Mouse (Mus musculus) duodenum, adult 2 months (tissue): Measurements from ENCODE around the gene Rab7b. TPM values are rescaled to one million over a fixed set of nuclear protein-coding genes. Genes with fewer than 3 reads are reported as not detected.

Source experiments
- polyA plus RNA-seq: library from polyadenylated mRNA; depleted of rRNA; stranded (reverse); fragments of >200 nt; gene quantifications from 2 replicates; pipeline ENCODE4 v1.2.3, GENCODE M21; 2012; ENCODE audit warnings: low replicate concordance; rRNA removed

Gene Rab7b
- 0.62 and 1.3 TPM in 2 replicates for polyA plus RNA-seq

GRCm38 (mm10) chr1:131688475-131688874 lies at the start of gene Rab7b:
Rab7b (plus strand) TSS chr1:131688695.

GRCm38 (mm10) chr1:131743868-131744464 lies 55.5 kb downstream of the Rab7b start, which contains the start of gene Slc26a9:
Slc26a9 (plus strand) TSS chr1:131744022.

Other genes with a start within 250 kb of the Rab7b start
- gene Srgap2, start 161.3 kb upstream of the Rab7b start, polyA plus RNA-seq = 2.9 and 4.4 TPM in 2 replicates
- gene Fam72a, start 160.8 kb upstream of the Rab7b start, polyA plus RNA-seq = 0.11 TPM in 1 of 2 replicates, not detected in the other
- gene Avpr1b, start 89.5 kb upstream of the Rab7b start, polyA plus RNA-seq = not detected in 2 replicates
- gene Ctse, start 50.4 kb upstream of the Rab7b start, polyA plus RNA-seq = 1.7 and 187 TPM in 2 replicates
- gene Slc26a9, start 55.3 kb downstream of the Rab7b start, polyA plus RNA-seq = 1.8 TPM in 1 of 2 replicates, not detected in the other
- gene Pm20d1, start 108.7 kb downstream of the Rab7b start, polyA plus RNA-seq = 7.7 and 12.8 TPM in 2 replicates
- gene Slc41a1, start 138.8 kb downstream of the Rab7b start, polyA plus RNA-seq = 8.0 and 15.5 TPM in 2 replicates
- gene Rab29, start 178.5 kb downstream of the Rab7b start, polyA plus RNA-seq = 10.4 and 13.6 TPM in 2 replicates
- gene Nucks1, start 221.8 kb downstream of the Rab7b start, polyA plus RNA-seq = 1.3 and 1.4 TPM in 2 replicates